Mouse (Mus musculus): ENCODE data around the gene Psd.

DNA sequence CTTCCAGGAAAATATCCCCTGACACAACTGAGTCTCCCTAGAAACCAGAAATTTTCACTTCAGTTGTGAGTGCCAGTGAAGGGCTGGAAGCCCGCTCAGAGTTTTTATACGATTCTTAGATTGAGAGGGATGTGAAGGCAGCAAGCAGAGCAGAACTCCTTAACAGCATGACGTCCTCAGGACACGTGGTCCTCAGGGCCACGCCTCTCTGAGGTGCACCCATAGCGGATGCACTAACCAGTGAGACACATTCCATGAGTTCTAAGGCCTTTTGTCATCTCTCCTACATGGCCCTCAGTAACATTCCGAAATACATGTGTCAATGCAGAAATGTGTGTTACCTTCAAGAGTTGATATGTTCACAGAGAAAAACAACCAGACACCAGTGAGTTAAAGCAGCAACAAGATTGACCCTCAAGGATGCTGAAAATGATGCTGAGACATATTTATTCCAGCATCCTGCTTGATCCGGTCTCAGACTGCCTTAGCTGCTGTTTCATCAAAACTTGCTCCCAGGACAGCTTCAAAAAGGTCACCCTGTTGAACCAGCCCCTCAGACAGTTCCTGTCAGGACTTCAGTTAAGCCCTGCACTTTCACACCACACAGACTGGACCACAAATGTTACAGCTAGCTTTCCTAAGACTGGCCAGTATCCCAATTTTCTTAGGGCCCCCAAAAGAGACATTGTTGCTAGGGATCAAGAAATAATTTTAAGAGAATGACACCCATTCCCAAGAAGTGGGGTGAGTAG, 26.5 kb downstream of the Psd start:
- TF ChIP-seq CTCF (IDR thresholded peaks at IDR 0.05; ENCODE audit: low read depth, low read length) (no peak), POLR2A (IDR thresholded peaks at IDR 0.05; ENCODE audit: borderline replicate concordance, low read depth, low read length) (no peak)
